Mouse (Mus musculus) heart, postnatal 0 days (tissue): ENCODE measurements around the gene Prpsap1.

ENCODE experiments used
- CTCF ChIP-seq: IDR thresholded peaks from 2 replicates; pipeline ENCODE4 v1.5.1; 2016; ENCODE audit warnings: antibody characterized with exemption, control low read depth, low read depth
- EP300 ChIP-seq: IDR thresholded peaks from 2 replicates; pipeline ENCODE4 v1.6.1; 2016; ENCODE audit warnings: antibody characterized with exemption, low read depth

DNA sequence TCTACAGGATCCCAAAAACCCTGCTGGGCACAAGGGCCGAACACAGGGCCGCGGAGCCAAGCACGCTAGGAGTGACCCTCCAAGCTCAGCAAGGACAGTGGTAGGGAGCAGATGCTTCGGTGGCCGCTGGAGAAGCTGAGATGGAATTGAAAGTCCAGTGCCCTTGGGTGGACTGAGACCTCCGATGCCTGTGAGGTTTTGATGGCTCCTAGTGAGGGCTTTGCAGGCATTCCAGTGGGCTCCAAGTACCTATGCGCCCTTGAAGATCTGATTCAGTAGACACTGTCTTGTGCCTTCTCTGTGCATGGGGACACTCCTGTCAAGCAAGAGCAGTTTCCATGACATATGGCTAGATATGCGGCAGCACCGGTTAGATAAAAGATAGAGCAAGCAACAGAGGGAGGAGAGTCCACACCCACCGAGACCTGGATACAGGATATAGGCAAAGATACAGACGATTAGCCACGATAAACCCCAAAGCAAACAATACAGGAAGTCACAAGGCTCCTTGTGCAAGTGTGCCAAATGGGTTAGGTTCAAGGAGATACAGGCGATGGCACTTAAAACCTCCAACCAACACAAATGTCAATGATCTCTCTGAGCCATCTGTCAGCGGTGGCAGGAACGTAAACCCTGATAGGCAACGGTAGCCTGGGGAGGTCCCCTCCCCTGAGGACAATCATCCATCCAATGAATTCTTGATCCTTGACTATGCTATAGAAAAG, 12.3 kb upstream of the Prpsap1 start:
- no peak for TF ChIP-seq CTCF
- no peak for TF ChIP-seq EP300
